Mouse (Mus musculus): Measurements from ENCODE around the gene Zfr. TPM values are rescaled to one million over a fixed set of nuclear protein-coding genes. Genes with fewer than 3 reads are reported as not detected.

Zfr gene
- polyA plus RNA-seq, 1 experiment from 2014 or later, result 115 TPM

- H3K27me3 ChIP-seq, result no peaks in the 10 kb centered on the region
- no peak overlapping the region for H3K27ac ChIP-seq
- H3K9me3 ChIP-seq, result peaks cover 4% of the 10 kb centered on the region; the same call in 1 of the 2 replicates
- no peak overlapping the region for H3K4me2 ChIP-seq (replicated peaks)
- peaks cover 2% of the 10 kb centered on the region; the same call in 1 of the 2 replicates for H3K4me1 ChIP-seq
- ATAC-seq (ENCODE audit: insufficient number of reproducible peaks, insufficient read depth, low FRiP score, low TSS enrichment), result no peak
- H3K4me3 ChIP-seq, result no peak overlapping the region
- 90% methylated on average over 9 of the region's 9 CpGs for WGBS
- H3K9ac ChIP-seq, result no peak overlapping the region
- H3K36me3 ChIP-seq, result no peaks in the 10 kb centered on the region
Measured at GRCm38 (mm10) chr15:12090981-12091669, 26.5 kb upstream of the Zfr start.

- H3K27ac ChIP-seq, result no peak overlapping the region
- no peak for ATAC-seq (ENCODE audit: insufficient number of reproducible peaks, insufficient read depth, low FRiP score, low TSS enrichment)
- no peak overlapping the region for H3K9ac ChIP-seq
- 67% methylated on average over 10 of the region's 10 CpGs for WGBS
- peaks cover 2% of the 10 kb centered on the region; the same call in 1 of the 2 replicates for H3K4me1 ChIP-seq
- no peaks in the 10 kb centered on the region for H3K36me3 ChIP-seq
- no peaks in the 10 kb centered on the region for H3K27me3 ChIP-seq
- no peak overlapping the region for H3K4me2 ChIP-seq (replicated peaks)
- H3K9me3 ChIP-seq, result peaks cover 5% of the 10 kb centered on the region; the same call in 1 of the 2 replicates
- H3K4me3 ChIP-seq, result no peak overlapping the region
Measured at GRCm38 (mm10) chr15:12091781-12092458, 25.7 kb upstream of the Zfr start.

- Histone ChIP-seq H3K27ac (no peak overlapping the region), H3K4me2 (replicated peaks) (no peak overlapping the region), H3K4me1 (peaks cover 2% of the 10 kb centered on the region; the same call in 1 of the 2 replicates), H3K36me3 (no peaks in the 10 kb centered on the region), H3K27me3 (no peaks in the 10 kb centered on the region), H3K4me3 (no peak overlapping the region), H3K9ac (no peak overlapping the region), H3K9me3 (peaks cover 8% of the 10 kb centered on the region; the same call in 1 of the 2 replicates)
- ATAC-seq (ENCODE audit: insufficient number of reproducible peaks, insufficient read depth, low FRiP score, low TSS enrichment), result no peak
- WGBS, result 70% methylated on average over 25 of the region's 25 CpGs
Measured at GRCm38 (mm10) chr15:12093026-12093960, 24.3 kb upstream of the Zfr start.

GRCm38 (mm10) chr15:12093961-12094566 is 23.6 kb upstream of the Zfr start:
- 91% methylated on average over 4 of the region's 4 CpGs for WGBS
- Histone ChIP-seq H3K27ac (no peak overlapping the region), H3K9me3 (peaks cover 8% of the 10 kb centered on the region; the same call in 1 of the 2 replicates), H3K4me1 (peaks cover 2% of the 10 kb centered on the region; the same call in 1 of the 2 replicates), H3K36me3 (no peaks in the 10 kb centered on the region), H3K27me3 (no peaks in the 10 kb centered on the region), H3K4me3 (no peak overlapping the region), H3K4me2 (replicated peaks) (no peak overlapping the region), H3K9ac (no peak overlapping the region)
- no peak for ATAC-seq (ENCODE audit: insufficient number of reproducible peaks, insufficient read depth, low FRiP score, low TSS enrichment)

GRCm38 (mm10) chr15:12096447-12096846 is 21.2 kb upstream of the Zfr start:
- H3K9me3 ChIP-seq, result peaks cover 8% of the 10 kb centered on the region; the same call in 1 of the 2 replicates
- H3K36me3 ChIP-seq, result no peaks in the 10 kb centered on the region
- WGBS, result 74% methylated on average over 4 of the region's 4 CpGs
- no peak overlapping the region for H3K27ac ChIP-seq
- H3K9ac ChIP-seq, result no peak overlapping the region
- no peaks in the 10 kb centered on the region for H3K4me1 ChIP-seq
- H3K4me2 ChIP-seq (replicated peaks), result no peak overlapping the region
- no peaks in the 10 kb centered on the region for H3K27me3 ChIP-seq
- no peak for ATAC-seq (ENCODE audit: insufficient number of reproducible peaks, insufficient read depth, low FRiP score, low TSS enrichment)
- no peak overlapping the region for H3K4me3 ChIP-seq

GRCm38 (mm10) chr15:12097344-12097743 is 20.3 kb upstream of the Zfr start:
- H3K4me2 ChIP-seq (replicated peaks), result no peak overlapping the region
- peaks cover 8% of the 10 kb centered on the region; the same call in 1 of the 2 replicates for H3K9me3 ChIP-seq
- no peaks in the 10 kb centered on the region for H3K27me3 ChIP-seq
- no peaks in the 10 kb centered on the region for H3K36me3 ChIP-seq
- H3K4me3 ChIP-seq, result no peak overlapping the region
- no peak overlapping the region for H3K27ac ChIP-seq
- no peak for ATAC-seq (ENCODE audit: insufficient number of reproducible peaks, insufficient read depth, low FRiP score, low TSS enrichment)
- H3K4me1 ChIP-seq, result no peaks in the 10 kb centered on the region
- no peak overlapping the region for H3K9ac ChIP-seq
- WGBS, result 94% methylated on average over 5 of the region's 5 CpGs

GRCm38 (mm10) chr15:12100912-12101311 is 16.7 kb upstream of the Zfr start:
- ATAC-seq (ENCODE audit: insufficient number of reproducible peaks, insufficient read depth, low FRiP score, low TSS enrichment), result no peak
- Histone ChIP-seq H3K27ac (no peak overlapping the region), H3K9ac (no peak overlapping the region), H3K9me3 (peaks cover 6% of the 10 kb centered on the region; the same call in 1 of the 2 replicates), H3K4me3 (no peak overlapping the region), H3K4me1 (no peaks in the 10 kb centered on the region), H3K36me3 (no peaks in the 10 kb centered on the region), H3K27me3 (no peaks in the 10 kb centered on the region), H3K4me2 (replicated peaks) (no peak overlapping the region)
- 67% methylated on average over 5 of the region's 5 CpGs for WGBS

- Histone ChIP-seq H3K27ac (no peak overlapping the region), H3K4me1 (no peaks in the 10 kb centered on the region), H3K36me3 (no peaks in the 10 kb centered on the region), H3K4me2 (replicated peaks) (no peak overlapping the region), H3K27me3 (no peaks in the 10 kb centered on the region), H3K4me3 (no peak overlapping the region), H3K9ac (no peak overlapping the region), H3K9me3 (no peaks in the 10 kb centered on the region)
- no peak for ATAC-seq (ENCODE audit: insufficient number of reproducible peaks, insufficient read depth, low FRiP score, low TSS enrichment)
- 80% methylated on average over 3 of the region's 3 CpGs for WGBS
Measured at GRCm38 (mm10) chr15:12103763-12104162, 13.9 kb upstream of the Zfr start.

GRCm38 (mm10) chr15:12104827-12105226 is 12.8 kb upstream of the Zfr start:
- H3K4me1 ChIP-seq, result no peaks in the 10 kb centered on the region
- no peak overlapping the region for H3K27ac ChIP-seq
- no peak for ATAC-seq (ENCODE audit: insufficient number of reproducible peaks, insufficient read depth, low FRiP score, low TSS enrichment)
- H3K4me3 ChIP-seq, result no peak overlapping the region
- no peaks in the 10 kb centered on the region for H3K27me3 ChIP-seq
- H3K9ac ChIP-seq, result no peak overlapping the region
- no peak overlapping the region for H3K4me2 ChIP-seq (replicated peaks)
- no peaks in the 10 kb centered on the region for H3K9me3 ChIP-seq
- no peaks in the 10 kb centered on the region for H3K36me3 ChIP-seq
- 87% methylated on average over 2 of the region's 2 CpGs for WGBS

GRCm38 (mm10) chr15:12106430-12106829 is 11.2 kb upstream of the Zfr start:
- WGBS, result 88% methylated on average over 12 of the region's 12 CpGs
- Histone ChIP-seq H3K36me3 (no peaks in the 10 kb centered on the region), H3K27me3 (no peaks in the 10 kb centered on the region), H3K4me3 (no peak overlapping the region), H3K9me3 (no peaks in the 10 kb centered on the region), H3K27ac (no peak overlapping the region), H3K9ac (no peak overlapping the region), H3K4me1 (no peaks in the 10 kb centered on the region), H3K4me2 (replicated peaks) (no peak overlapping the region)
- no peak for ATAC-seq (ENCODE audit: insufficient number of reproducible peaks, insufficient read depth, low FRiP score, low TSS enrichment)

- no peak overlapping the region for H3K27ac ChIP-seq
- no peaks in the 10 kb centered on the region for H3K36me3 ChIP-seq
- H3K4me3 ChIP-seq, result no peak overlapping the region
- 83% methylated on average over 4 of the region's 4 CpGs for WGBS
- H3K9me3 ChIP-seq, result no peaks in the 10 kb centered on the region
- no peak for ATAC-seq (ENCODE audit: insufficient number of reproducible peaks, insufficient read depth, low FRiP score, low TSS enrichment)
- H3K9ac ChIP-seq, result no peak overlapping the region
- no peaks in the 10 kb centered on the region for H3K4me1 ChIP-seq
- H3K4me2 ChIP-seq (replicated peaks), result no peak overlapping the region
- no peaks in the 10 kb centered on the region for H3K27me3 ChIP-seq
Measured at GRCm38 (mm10) chr15:12108200-12108599, 9.4 kb upstream of the Zfr start.
